Mouse (Mus musculus) cerebellum, postnatal 14 days (tissue): ENCODE data around the gene Tmprss13.
A peak's percentile ranks its signal among the peaks of the same experiment; 100 is the strongest.

Experiments
- DNase-seq, 2 experiments: peaks; one replicate each; pipeline ENCODE4 v3.0.0; 2021; ENCODE audit warnings: mixed read lengths in 2 of 2

Gene Tmprss13

GRCm38 (mm10) chr9:45337406-45337805 lies 18.5 kb downstream of the Tmprss13 start:
- DNase-seq = no peak

- peak; percentile 51 to 60 for DNase-seq
These were observed 24.2 kb downstream of the Tmprss13 start for GRCm38 (mm10) chr9:45343066-45343465.

GRCm38 (mm10) chr9:45345516-45345915 lies 26.6 kb downstream of the Tmprss13 start:
- DNase-seq = peak; percentile 72 to 82

GRCm38 (mm10) chr9:45346276-45346675 lies 27.4 kb downstream of the Tmprss13 start:
- DNase-seq = peak; percentile 62 to 67

GRCm38 (mm10) chr9:45348560-45348959 lies 29.7 kb downstream of the Tmprss13 start:
- DNase-seq = no peak

- DNase-seq = no peak
These were observed 30.3 kb downstream of the Tmprss13 start for GRCm38 (mm10) chr9:45349181-45349580.

- no peak for DNase-seq
These were observed 31.0 kb downstream of the Tmprss13 start for GRCm38 (mm10) chr9:45349851-45350250.

- DNase-seq = no peak
These were observed 36.3 kb downstream of the Tmprss13 start for GRCm38 (mm10) chr9:45355192-45355591.

- no peak for DNase-seq
These were observed 39.5 kb downstream of the Tmprss13 start for GRCm38 (mm10) chr9:45358356-45358755.

GRCm38 (mm10) chr9:45362051-45362461 lies 43.2 kb downstream of the Tmprss13 start:
- peak; percentile 85 to 92 for DNase-seq

GRCm38 (mm10) chr9:45363639-45364214 lies 44.8 kb downstream of the Tmprss13 start:
- DNase-seq = peak; percentile 61 to 85

- peak in 1 of 2 experiments; percentile 50 for DNase-seq
These were observed 48.8 kb downstream of the Tmprss13 start for GRCm38 (mm10) chr9:45367716-45368115.

- DNase-seq = no peak
These were observed 49.5 kb downstream of the Tmprss13 start for GRCm38 (mm10) chr9:45368341-45368901.

GRCm38 (mm10) chr9:45370117-45370561 lies 51.2 kb downstream of the Tmprss13 start, which contains the start of gene Fxyd6:
Fxyd6 (plus strand) TSS chr9:45370185.
- peak; percentile 73 to 78 for DNase-seq

- DNase-seq = peak in 1 of 2 experiments; percentile 51
These were observed 51.9 kb downstream of the Tmprss13 start for GRCm38 (mm10) chr9:45370616-45371336.

GRCm38 (mm10) chr9:45371337-45371707 lies 52.4 kb downstream of the Tmprss13 start:
- DNase-seq = peak; percentile 63 to 64

- no peak for DNase-seq
These were observed 55.0 kb downstream of the Tmprss13 start for GRCm38 (mm10) chr9:45373896-45374295.

- DNase-seq = no peak
These were observed 56.1 kb downstream of the Tmprss13 start for GRCm38 (mm10) chr9:45374988-45375502.

GRCm38 (mm10) chr9:45376427-45376826 lies 57.5 kb downstream of the Tmprss13 start:
- DNase-seq = no peak

GRCm38 (mm10) chr9:45376883-45377282 lies 58.0 kb downstream of the Tmprss13 start:
- peak; percentile 83 to 87 for DNase-seq

- DNase-seq = peak; percentile 82 to 89
These were observed 61.7 kb downstream of the Tmprss13 start for GRCm38 (mm10) chr9:45380411-45381251.

GRCm38 (mm10) chr9:45382336-45382735 lies 63.4 kb downstream of the Tmprss13 start:
- DNase-seq = peak; percentile 78 to 79

GRCm38 (mm10) chr9:45382834-45383233 lies 63.9 kb downstream of the Tmprss13 start:
- peak in 1 of 2 experiments; percentile 41 for DNase-seq
